Mouse (Mus musculus) retina, adult 2 months (tissue): ENCODE data around the gene Mkrn2.
A peak's percentile ranks its signal among the peaks of the same experiment; 100 is the strongest.

Experiments used
- DNase-seq: peaks from one replicate; pipeline ENCODE4 v3.0.0-alpha.2; 2012; ENCODE audit warnings: low read depth, low spot score

Gene Mkrn2

GRCm38 (mm10) chr6:115601715-115602523, at the start of gene Mkrn2:
Gene Mkrn2 (plus strand): TSS chr6:115601902.
- DNase-seq, result peak; percentile 82

- no peak for DNase-seq
Measured at GRCm38 (mm10) chr6:115555485-115555884, 46.2 kb upstream of the Mkrn2 start.

- no peak for DNase-seq
Measured at GRCm38 (mm10) chr6:115558176-115558575, 43.5 kb upstream of the Mkrn2 start.

GRCm38 (mm10) chr6:115559651-115560632, 41.8 kb upstream of the Mkrn2 start:
- DNase-seq, result no peak

GRCm38 (mm10) chr6:115565479-115566045, 36.1 kb upstream of the Mkrn2 start:
- DNase-seq, result no peak

- DNase-seq, result no peak
Measured at GRCm38 (mm10) chr6:115574171-115574570, 27.5 kb upstream of the Mkrn2 start.

- DNase-seq, result no peak
Measured at GRCm38 (mm10) chr6:115577407-115577806, 24.3 kb upstream of the Mkrn2 start.

- no peak for DNase-seq
Measured at GRCm38 (mm10) chr6:115577941-115578340, 23.8 kb upstream of the Mkrn2 start.

GRCm38 (mm10) chr6:115580810-115581209, 20.9 kb upstream of the Mkrn2 start:
- no peak for DNase-seq

GRCm38 (mm10) chr6:115582328-115583115, 19.2 kb upstream of the Mkrn2 start:
- DNase-seq, result no peak

- DNase-seq, result no peak
Measured at GRCm38 (mm10) chr6:115583430-115584125, 18.1 kb upstream of the Mkrn2 start.

GRCm38 (mm10) chr6:115584176-115584575, 17.5 kb upstream of the Mkrn2 start:
- DNase-seq, result no peak

GRCm38 (mm10) chr6:115586321-115586720, 15.4 kb upstream of the Mkrn2 start:
- DNase-seq, result no peak

GRCm38 (mm10) chr6:115591692-115592359, 9.9 kb upstream of the Mkrn2 start:
- DNase-seq, result no peak

- peak; percentile 33 for DNase-seq
Measured at GRCm38 (mm10) chr6:115592458-115592857, 9.2 kb upstream of the Mkrn2 start, which contains the start of gene Mkrn2os. Gene Mkrn2os (minus strand): TSS chr6:115592576.

- no peak for DNase-seq
Measured at GRCm38 (mm10) chr6:115593252-115593651, 8.4 kb upstream of the Mkrn2 start.

- DNase-seq, result no peak
Measured at GRCm38 (mm10) chr6:115594463-115594862, 7.2 kb upstream of the Mkrn2 start.

GRCm38 (mm10) chr6:115595667-115596066, 6.0 kb upstream of the Mkrn2 start:
- no peak for DNase-seq

- no peak for DNase-seq
Measured at GRCm38 (mm10) chr6:115601322-115601714, 384 bp upstream of the Mkrn2 start.

GRCm38 (mm10) chr6:115606461-115606860, 4.8 kb downstream of the Mkrn2 start:
- DNase-seq, result no peak
